7 mouse cellular contexts compared by ENCODE assay signal in the genomic region with DNA sequence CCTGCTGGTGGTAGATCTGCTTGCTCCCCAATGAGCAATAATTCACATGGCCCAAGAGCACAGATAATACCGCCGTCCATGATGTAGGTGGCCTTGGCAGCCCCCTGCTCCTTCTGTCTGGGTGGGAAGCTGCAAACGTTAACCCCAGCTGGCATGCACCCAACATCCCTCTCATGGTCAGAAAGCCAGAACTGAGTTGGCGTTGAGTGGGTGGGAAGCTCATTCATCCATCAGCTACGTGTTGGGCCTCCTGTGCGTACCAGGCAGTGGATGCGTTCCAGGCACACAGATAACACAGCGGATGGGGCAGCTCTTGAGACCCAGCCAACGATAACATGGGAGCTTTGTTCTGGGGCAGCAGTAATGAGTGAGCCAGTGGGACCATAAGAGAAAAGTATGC.
A peak's percentile ranks its signal among the peaks of the same experiment; 100 is the strongest.
DNase-seq lines count a peak whose midpoint lies in the region; TF ChIP-seq lines count a peak whose summit lies in the region.

No protein-coding gene starts in this region.

- no peaks in the 10 kb centered on the region for H3K9me3 ChIP-seq in limb, embryonic 10.5 days (replicated peaks)

- no peak overlapping the region for H3ac ChIP-seq in myocyte (ENCODE audit: control insufficient read depth, insufficient read length)

- H3K36me3 ChIP-seq in myocyte (ENCODE audit: control insufficient read depth, insufficient read depth), result no peaks in the 10 kb centered on the region
- H3K36me3 ChIP-seq in limb, embryonic 10.5 days, result no peaks in the 10 kb centered on the region

- H3K4me2 ChIP-seq in myocyte (ENCODE audit: low read depth), result peak overlapping the region; percentile 62

- no peak for TF ChIP-seq POLR2A in myocyte (IDR thresholded peaks at IDR 0.05; ENCODE audit: insufficient read length, low read depth)

- H3K79me2 ChIP-seq in myocyte (ENCODE audit: control insufficient read depth, insufficient read depth), result peaks cover 70% of the 10 kb centered on the region

- peak; percentile 79 for DNase-seq in ovary, adult 18-20 months (ENCODE audit: low spot score)
- DNase-seq in ovary, postnatal 10 days (ENCODE audit: low spot score), result no peak
- peak; percentile 86 for DNase-seq in cerebellum, postnatal 14 days
- peak; percentile 69 to 88 for DNase-seq in layer of hippocampus, adult 18-20 months (ENCODE audit: low spot score in 2 of 2)
- DNase-seq in limb, embryonic 10.5 days (ENCODE audit: low spot score), result no peak
- DNase-seq in thymus, postnatal 4 days, result no peak

- H3K27me3 ChIP-seq in myocyte (ENCODE audit: control insufficient read depth, insufficient read depth, insufficient read length), result no peaks in the 10 kb centered on the region
- H3K27me3 ChIP-seq in limb, embryonic 10.5 days (ENCODE audit: low read depth, poor library complexity, severe bottlenecking), result no peaks in the 10 kb centered on the region

- 88% methylated on average over 9 of the region's 9 CpGs for WGBS in limb, embryonic 10.5 days

- H3K4me3 ChIP-seq in myocyte, result no peak overlapping the region
- H3K4me3 ChIP-seq in limb, embryonic 10.5 days, result no peak overlapping the region

- H3K4me1 ChIP-seq in limb, embryonic 10.5 days, result peaks cover 16% of the 10 kb centered on the region

- no peak overlapping the region for H3K27ac ChIP-seq in limb, embryonic 10.5 days

TF ChIP-seq in myocyte, 11 proteins besides CTCF, POLR2A, EP300 and RAD21:
- TF ChIP-seq MYOD1 (IDR thresholded peaks at IDR 0.05; ENCODE audit: control insufficient read depth in 1 of 3, insufficient read length in 2 of 3, low read depth in 2 of 3) (peak in 1 of 3 experiments; percentile 40), MYOG (IDR thresholded peaks at IDR 0.05; ENCODE audit: control insufficient read depth in 1 of 3, insufficient read depth in 1 of 3, insufficient read length in 2 of 3, low read depth in 2 of 3) (no peak)

Comparison
In these comparisons a context has a peak if more than half of its experiments do, and no peak if none do; other contexts are left out.
1. DNase-seq: peak in ovary, adult 18-20 months (single experiment), cerebellum, postnatal 14 days (2 of 2) and layer of hippocampus, adult 18-20 months (2 of 2); none in ovary, postnatal 10 days (single experiment), limb, embryonic 10.5 days (single experiment) and thymus, postnatal 4 days (single experiment).